Mouse (Mus musculus): ENCODE results near the gene Kntc1.

GRCm38 (mm10) chr5:123866457-123866856 lies 116.9 kb downstream of the Kntc1 start:
- TF ChIP-seq FLI1 (IDR thresholded peaks at IDR 0.05; ENCODE audit: low read length), result no peak
- no peak for TF ChIP-seq GATA1 (IDR thresholded peaks at IDR 0.05; ENCODE audit: borderline replicate concordance, low read length)
